Comparison of ENCODE assay signal across 8 mouse cellular contexts in the genomic region with DNA sequence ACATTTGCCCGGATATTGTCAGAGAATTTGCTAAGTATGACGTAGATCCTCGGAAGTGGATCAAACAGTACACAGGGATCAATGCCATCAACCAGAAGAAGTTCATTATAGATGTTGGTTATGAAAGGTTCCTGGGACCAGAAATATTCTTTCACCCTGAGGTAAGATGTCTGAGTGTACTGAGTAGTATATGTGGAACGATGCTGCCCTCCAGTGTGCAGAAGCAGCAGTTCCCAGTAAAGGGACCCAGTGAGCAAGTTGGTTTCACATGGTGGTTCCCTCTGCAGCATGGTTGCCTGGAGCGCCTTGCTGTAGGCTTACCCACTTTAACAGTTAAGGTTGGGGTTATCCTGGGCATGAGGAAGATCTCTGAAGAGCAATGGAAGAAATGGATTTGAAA.
A peak's percentile ranks its signal among the peaks of the same experiment; 100 is the strongest.
DNase-seq lines count a peak whose midpoint lies in the region; ATAC-seq and TF ChIP-seq lines count a peak whose summit lies in the region.

No protein-coding gene starts in this region.

- H3K4me2 ChIP-seq in intestine, postnatal 0 days (replicated peaks; ENCODE audit: low read depth), result no peak overlapping the region
- no peak overlapping the region for H3K4me2 ChIP-seq in neural tube, embryonic 15.5 days

- H3K4me3 ChIP-seq in intestine, postnatal 0 days (ENCODE audit: low read depth, low read length), result no peak overlapping the region
- H3K4me3 ChIP-seq in limb, embryonic 10.5 days, result no peak overlapping the region
- H3K4me3 ChIP-seq in neural tube, embryonic 15.5 days (replicated peaks), result no peak overlapping the region

- no peak overlapping the region for H3K9ac ChIP-seq in intestine, postnatal 0 days (ENCODE audit: low read depth, low read length)
- H3K9ac ChIP-seq in neural tube, embryonic 15.5 days (replicated peaks), result no peak overlapping the region

- no peak overlapping the region for H3K27ac ChIP-seq in intestine, postnatal 0 days (ENCODE audit: low read depth, low read length)
- no peak overlapping the region for H3K27ac ChIP-seq in limb, embryonic 10.5 days
- no peak overlapping the region for H3K27ac ChIP-seq in neural tube, embryonic 15.5 days (replicated peaks)

- no peaks in the 10 kb centered on the region for H3K9me3 ChIP-seq in intestine, postnatal 0 days (ENCODE audit: control insufficient read depth)
- H3K9me3 ChIP-seq in limb, embryonic 10.5 days (replicated peaks), result no peaks in the 10 kb centered on the region
- H3K9me3 ChIP-seq in neural tube, embryonic 15.5 days (replicated peaks), result no peaks in the 10 kb centered on the region

- peak; percentile 45 for ATAC-seq in CD4-positive, CD25-positive, alpha-beta regulatory T cell, adult 4 months
- ATAC-seq in frontal cortex, adult (ENCODE audit: low TSS enrichment), result peak; percentile 86
- no peak for ATAC-seq in intestine, postnatal 0 days
- peak; percentile 88 for ATAC-seq in neural tube, embryonic 15.5 days (ENCODE audit: low FRiP score)
- no peak for ATAC-seq in erythroid progenitor cell, adult 5-6 weeks (replicated peaks; ENCODE audit: low FRiP score, poor library complexity, severe bottlenecking)

- 65% methylated on average over 5 of the region's 5 CpGs for WGBS in intestine, postnatal 0 days
- WGBS in limb, embryonic 10.5 days, result 79% methylated on average over 5 of the region's 5 CpGs
- 77% methylated on average over 5 of the region's 5 CpGs for WGBS in neural tube, embryonic 15.5 days

- no peaks in the 10 kb centered on the region for H3K27me3 ChIP-seq in intestine, postnatal 0 days (replicated peaks; ENCODE audit: control insufficient read depth, insufficient read depth, low read length)
- no peaks in the 10 kb centered on the region for H3K27me3 ChIP-seq in limb, embryonic 10.5 days (ENCODE audit: low read depth, poor library complexity, severe bottlenecking)
- no peaks in the 10 kb centered on the region for H3K27me3 ChIP-seq in neural tube, embryonic 15.5 days (replicated peaks)

- DNase-seq in Muller cell, postnatal 12 days (ENCODE audit: inconsistent ontology term), result peak; percentile 38
- peak; percentile 60 for DNase-seq in cerebellum, adult 9-10 months
- peak; percentile 57 for DNase-seq in limb, embryonic 10.5 days (ENCODE audit: low spot score)

- peak; percentile 76 for TF ChIP-seq CTCF in intestine, postnatal 0 days (IDR thresholded peaks at IDR 0.05; ENCODE audit: low read depth)

- H3K4me1 ChIP-seq in intestine, postnatal 0 days (replicated peaks; ENCODE audit: control insufficient read depth, insufficient read depth, low read length), result no peaks in the 10 kb centered on the region
- no peaks in the 10 kb centered on the region for H3K4me1 ChIP-seq in limb, embryonic 10.5 days
- peaks cover 5% of the 10 kb centered on the region for H3K4me1 ChIP-seq in neural tube, embryonic 15.5 days

- no peaks in the 10 kb centered on the region for H3K36me3 ChIP-seq in intestine, postnatal 0 days (ENCODE audit: control insufficient read depth, insufficient read depth)
- no peaks in the 10 kb centered on the region for H3K36me3 ChIP-seq in limb, embryonic 10.5 days
- H3K36me3 ChIP-seq in neural tube, embryonic 15.5 days, result no peaks in the 10 kb centered on the region

Comparison
In these comparisons a context has a peak if more than half of its experiments do, and no peak if none do; other contexts are left out.
1. ATAC-seq: peak in CD4-positive, CD25-positive, alpha-beta regulatory T cell, adult 4 months (single experiment), frontal cortex, adult (single experiment) and neural tube, embryonic 15.5 days (single experiment); none in intestine, postnatal 0 days (single experiment) and erythroid progenitor cell, adult 5-6 weeks (single experiment).
2. Peak in every context shown above with its lines, with median percentiles within 50 percentile points of each other: DNase-seq.